Mouse (Mus musculus): ENCODE results near the gene Inpp5b. TPM values are rescaled to one million over a fixed set of nuclear protein-coding genes. Genes with fewer than 3 reads are reported as not detected.

The Inpp5b gene
- polyA plus RNA-seq, 1 experiment from 2014 or later = 16.3 TPM

- Histone ChIP-seq H3K4me3 (ENCODE audit: low read length) (no peak overlapping the region), H3K9ac (ENCODE audit: low read length) (no peak overlapping the region), H3K9me3 (replicated peaks; ENCODE audit: control insufficient read depth, low read length) (no peaks in the 10 kb centered on the region), H3K4me2 (ENCODE audit: low read depth, low read length) (no peak overlapping the region), H3K27ac (ENCODE audit: low read length) (no peak overlapping the region), H3K36me3 (ENCODE audit: control insufficient read depth, insufficient read depth) (peaks cover 13% of the 10 kb centered on the region), H3K4me1 (ENCODE audit: control insufficient read depth, insufficient read depth, low read length) (no peaks in the 10 kb centered on the region), H3K27me3 (ENCODE audit: control insufficient read depth, insufficient read depth, low read length) (no peaks in the 10 kb centered on the region)
- no peak for ATAC-seq (replicated peaks; ENCODE audit: extremely low read depth, insufficient read depth, low FRiP score)
- whole genome bisulfite sequencing = 92% methylated on average over 7 of the region's 7 CpGs
These were observed 68.4 kb downstream of the Inpp5b start for GRCm38 (mm10) chr4:124810056-124810455.

DNA sequence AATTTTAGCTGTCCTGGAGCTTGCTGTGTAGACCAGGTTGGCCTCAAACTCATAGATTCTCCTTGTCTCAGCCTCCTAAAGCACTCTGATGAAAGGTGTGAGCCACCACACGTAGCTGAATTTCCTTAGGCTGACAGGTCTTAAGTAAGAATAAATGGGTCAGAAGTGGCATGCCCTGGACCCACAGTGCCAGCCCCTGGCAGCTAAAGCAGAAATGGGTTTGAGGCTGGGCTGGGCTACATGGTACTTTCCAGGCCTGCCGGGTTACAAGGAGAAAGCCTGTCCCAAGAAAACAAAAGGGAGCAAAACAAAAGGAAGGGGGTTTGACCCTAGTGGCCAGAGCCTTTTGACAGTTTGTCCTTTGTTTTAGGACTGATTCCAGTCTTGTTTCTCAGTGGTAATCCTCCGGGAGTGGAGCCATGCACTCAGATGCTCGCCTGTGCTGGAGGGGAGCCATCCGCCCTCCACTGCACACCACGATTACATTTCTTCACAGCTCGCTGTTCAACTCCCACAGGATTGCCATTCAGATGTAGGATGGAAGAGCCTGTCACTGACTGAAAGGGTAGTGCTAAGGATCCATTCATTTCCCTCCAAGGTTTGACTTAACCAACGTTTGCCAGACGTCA lies 69.8 kb downstream of the Inpp5b start:
- H3K4me1 ChIP-seq (ENCODE audit: control insufficient read depth, insufficient read depth, low read length) = no peaks in the 10 kb centered on the region
- H3K36me3 ChIP-seq (ENCODE audit: control insufficient read depth, insufficient read depth) = peaks cover 2% of the 10 kb centered on the region
- H3K27me3 ChIP-seq (ENCODE audit: control insufficient read depth, insufficient read depth, low read length) = no peaks in the 10 kb centered on the region
- WGBS = 60% methylated on average over 9 of the region's 9 CpGs
- no peak overlapping the region for H3K9ac ChIP-seq (ENCODE audit: low read length)
- ATAC-seq (replicated peaks; ENCODE audit: extremely low read depth, insufficient read depth, low FRiP score) = no peak
- no peak overlapping the region for H3K4me3 ChIP-seq (ENCODE audit: low read length)
- H3K4me2 ChIP-seq (ENCODE audit: low read depth, low read length) = no peak overlapping the region
- no peak overlapping the region for H3K27ac ChIP-seq (ENCODE audit: low read length)
- H3K9me3 ChIP-seq (replicated peaks; ENCODE audit: control insufficient read depth, low read length) = no peaks in the 10 kb centered on the region

GRCm38 (mm10) chr4:124815901-124816300 lies 74.3 kb downstream of the Inpp5b start:
- Histone ChIP-seq H3K9ac (ENCODE audit: low read length) (no peak overlapping the region), H3K27ac (ENCODE audit: low read length) (no peak overlapping the region), H3K36me3 (ENCODE audit: control insufficient read depth, insufficient read depth) (no peaks in the 10 kb centered on the region; the same call in 1 of the 2 replicates), H3K4me2 (ENCODE audit: low read depth, low read length) (no peak overlapping the region), H3K4me1 (ENCODE audit: control insufficient read depth, insufficient read depth, low read length) (peaks cover 7% of the 10 kb centered on the region), H3K27me3 (ENCODE audit: control insufficient read depth, insufficient read depth, low read length) (no peaks in the 10 kb centered on the region), H3K9me3 (replicated peaks; ENCODE audit: control insufficient read depth, low read length) (no peaks in the 10 kb centered on the region), H3K4me3 (ENCODE audit: low read length) (no peak overlapping the region)
- WGBS = 89% methylated on average over 11 of the region's 11 CpGs
- no peak for ATAC-seq (replicated peaks; ENCODE audit: extremely low read depth, insufficient read depth, low FRiP score)

GRCm38 (mm10) chr4:124817803-124818202 lies 76.2 kb downstream of the Inpp5b start:
- H3K4me2 ChIP-seq (ENCODE audit: low read depth, low read length) = peak overlapping the region; percentile 30; the same call in 1 of the 2 replicates

DNA sequence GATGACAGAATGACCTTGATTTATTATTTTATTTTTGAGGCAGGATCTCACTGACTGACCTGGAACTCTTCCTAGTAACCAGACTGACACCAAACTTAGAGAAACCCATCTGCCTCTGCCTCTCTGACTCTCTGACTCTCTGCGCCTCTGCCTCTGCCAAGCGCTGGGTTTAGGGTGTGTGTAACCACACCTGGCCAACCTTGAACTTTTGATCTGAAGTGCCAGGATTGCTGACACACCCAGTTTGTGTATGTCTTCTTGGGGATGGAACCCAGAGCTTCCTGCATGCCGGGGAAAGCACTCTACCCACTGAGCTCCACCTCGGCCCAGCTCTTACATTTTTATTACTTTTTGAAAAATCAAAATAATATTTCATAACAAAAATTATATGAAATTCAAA lies 77.2 kb downstream of the Inpp5b start:
- Histone ChIP-seq H3K27ac (ENCODE audit: low read length) (no peak overlapping the region), H3K4me3 (ENCODE audit: low read length) (no peak overlapping the region), H3K4me2 (ENCODE audit: low read depth, low read length) (no peak overlapping the region), H3K9ac (ENCODE audit: low read length) (no peak overlapping the region), H3K9me3 (replicated peaks; ENCODE audit: control insufficient read depth, low read length) (no peaks in the 10 kb centered on the region), H3K4me1 (ENCODE audit: control insufficient read depth, insufficient read depth, low read length) (peaks cover 7% of the 10 kb centered on the region), H3K36me3 (ENCODE audit: control insufficient read depth, insufficient read depth) (peaks cover 9% of the 10 kb centered on the region), H3K27me3 (ENCODE audit: control insufficient read depth, insufficient read depth, low read length) (no peaks in the 10 kb centered on the region)
- ATAC-seq (replicated peaks; ENCODE audit: extremely low read depth, insufficient read depth, low FRiP score) = no peak
- 91% methylated on average over 4 of the region's 4 CpGs for WGBS

More at GRCm38 (mm10) chr4:124817803-124818202, 76.2 kb downstream of the Inpp5b start:
- Histone ChIP-seq H3K36me3 (ENCODE audit: control insufficient read depth, insufficient read depth) (peaks cover 5% of the 10 kb centered on the region), H3K27ac (ENCODE audit: low read length) (no peak overlapping the region), H3K9me3 (replicated peaks; ENCODE audit: control insufficient read depth, low read length) (no peaks in the 10 kb centered on the region), H3K9ac (ENCODE audit: low read length) (peak overlapping the region; percentile 30; the same call in 1 of the 2 replicates), H3K27me3 (ENCODE audit: control insufficient read depth, insufficient read depth, low read length) (no peaks in the 10 kb centered on the region), H3K4me1 (ENCODE audit: control insufficient read depth, insufficient read depth, low read length) (peaks cover 7% of the 10 kb centered on the region), H3K4me3 (ENCODE audit: low read length) (0 out of 2 replicates have a peak overlapping the region, but pooled peaks have one; percentile 6)
- ATAC-seq (replicated peaks; ENCODE audit: extremely low read depth, insufficient read depth, low FRiP score) = peak; percentile 90
- WGBS = 15% methylated on average over 6 of the region's 6 CpGs

DNA sequence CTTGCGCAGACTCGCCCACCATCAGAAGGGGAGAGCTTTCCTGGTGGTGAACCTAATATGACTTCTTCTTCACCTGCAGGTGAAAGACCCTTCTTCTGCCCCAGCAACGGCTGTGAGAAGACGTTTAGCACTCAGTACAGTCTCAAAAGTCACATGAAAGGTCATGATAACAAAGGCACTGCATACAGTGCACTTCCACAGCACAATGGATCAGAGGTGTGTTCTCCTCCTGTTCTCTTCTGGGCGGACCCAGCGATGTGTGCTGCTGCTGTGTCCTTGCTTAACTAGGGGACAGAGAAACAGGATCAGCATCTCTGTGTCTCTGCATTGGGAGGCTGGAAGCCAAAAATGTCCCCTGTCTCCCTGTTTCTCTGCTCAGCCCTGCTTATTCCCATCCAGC lies 83.3 kb downstream of the Inpp5b start:
- no peak overlapping the region for H3K27ac ChIP-seq (ENCODE audit: low read length)
- no peak overlapping the region for H3K9ac ChIP-seq (ENCODE audit: low read length)
- peaks cover 22% of the 10 kb centered on the region for H3K36me3 ChIP-seq (ENCODE audit: control insufficient read depth, insufficient read depth)
- no peaks in the 10 kb centered on the region for H3K27me3 ChIP-seq (ENCODE audit: control insufficient read depth, insufficient read depth, low read length)
- H3K4me2 ChIP-seq (ENCODE audit: low read depth, low read length) = no peak overlapping the region
- 86% methylated on average over 6 of the region's 6 CpGs for WGBS
- H3K9me3 ChIP-seq (replicated peaks; ENCODE audit: control insufficient read depth, low read length) = no peaks in the 10 kb centered on the region
- H3K4me3 ChIP-seq (ENCODE audit: low read length) = no peak overlapping the region
- ATAC-seq (replicated peaks; ENCODE audit: extremely low read depth, insufficient read depth, low FRiP score) = no peak
- no peaks in the 10 kb centered on the region for H3K4me1 ChIP-seq (ENCODE audit: control insufficient read depth, insufficient read depth, low read length)

- no peak for ATAC-seq (replicated peaks; ENCODE audit: extremely low read depth, insufficient read depth, low FRiP score)
- no peaks in the 10 kb centered on the region for H3K4me1 ChIP-seq (ENCODE audit: control insufficient read depth, insufficient read depth, low read length)
- no peak overlapping the region for H3K4me2 ChIP-seq (ENCODE audit: low read depth, low read length)
- WGBS = 94% methylated on average over 21 of the region's 21 CpGs
- H3K9me3 ChIP-seq (replicated peaks; ENCODE audit: control insufficient read depth, low read length) = no peaks in the 10 kb centered on the region
- no peak overlapping the region for H3K4me3 ChIP-seq (ENCODE audit: low read length)
- H3K27ac ChIP-seq (ENCODE audit: low read length) = no peak overlapping the region
- H3K9ac ChIP-seq (ENCODE audit: low read length) = no peak overlapping the region
- no peaks in the 10 kb centered on the region for H3K27me3 ChIP-seq (ENCODE audit: control insufficient read depth, insufficient read depth, low read length)
- peaks cover 22% of the 10 kb centered on the region for H3K36me3 ChIP-seq (ENCODE audit: control insufficient read depth, insufficient read depth)
These were observed 83.8 kb downstream of the Inpp5b start for GRCm38 (mm10) chr4:124825371-124825965.

DNA sequence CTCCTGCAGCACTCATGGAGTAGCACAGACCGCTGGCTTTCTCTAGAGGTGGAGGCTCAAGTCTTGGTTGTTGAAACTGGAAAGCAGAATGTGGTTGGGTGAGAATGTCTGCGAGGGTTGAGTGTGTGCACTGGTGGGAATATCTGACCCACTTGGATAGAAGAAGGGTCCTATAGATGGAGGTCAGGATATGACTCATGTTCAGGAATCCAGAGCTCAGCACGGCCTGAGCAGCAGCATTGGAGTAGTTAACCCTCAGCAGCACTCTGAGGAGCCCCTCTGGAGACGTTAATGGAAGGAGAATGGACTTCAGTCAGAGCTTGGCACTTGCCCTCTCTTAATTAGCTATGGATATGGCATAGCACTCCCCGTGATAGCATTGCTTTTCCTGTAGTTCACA lies 88.0 kb downstream of the Inpp5b start:
- Histone ChIP-seq H3K27ac (ENCODE audit: low read length) (no peak overlapping the region), H3K4me3 (ENCODE audit: low read length) (no peak overlapping the region), H3K9me3 (replicated peaks; ENCODE audit: control insufficient read depth, low read length) (no peaks in the 10 kb centered on the region), H3K27me3 (ENCODE audit: control insufficient read depth, insufficient read depth, low read length) (no peaks in the 10 kb centered on the region), H3K4me2 (ENCODE audit: low read depth, low read length) (no peak overlapping the region), H3K36me3 (ENCODE audit: control insufficient read depth, insufficient read depth) (peaks cover 14% of the 10 kb centered on the region; the same call in 1 of the 2 replicates), H3K9ac (ENCODE audit: low read length) (no peak overlapping the region), H3K4me1 (ENCODE audit: control insufficient read depth, insufficient read depth, low read length) (no peaks in the 10 kb centered on the region)
- WGBS = 66% methylated on average over 5 of the region's 5 CpGs
- ATAC-seq (replicated peaks; ENCODE audit: extremely low read depth, insufficient read depth, low FRiP score) = no peak

- no peak for ATAC-seq (replicated peaks; ENCODE audit: extremely low read depth, insufficient read depth, low FRiP score)
These were observed 91.1 kb downstream of the Inpp5b start for GRCm38 (mm10) chr4:124832796-124833195.

More at GRCm38 (mm10) chr4:124832796-124833195, 91.1 kb downstream of the Inpp5b start:
- Histone ChIP-seq H3K9ac (ENCODE audit: low read length) (no peak overlapping the region), H3K9me3 (replicated peaks; ENCODE audit: control insufficient read depth, low read length) (no peaks in the 10 kb centered on the region), H3K4me1 (ENCODE audit: control insufficient read depth, insufficient read depth, low read length) (no peaks in the 10 kb centered on the region), H3K36me3 (ENCODE audit: control insufficient read depth, insufficient read depth) (peaks cover 7% of the 10 kb centered on the region; the same call in 1 of the 2 replicates), H3K4me3 (ENCODE audit: low read length) (no peak overlapping the region), H3K27me3 (ENCODE audit: control insufficient read depth, insufficient read depth, low read length) (no peaks in the 10 kb centered on the region), H3K27ac (ENCODE audit: low read length) (no peak overlapping the region), H3K4me2 (ENCODE audit: low read depth, low read length) (no peak overlapping the region)
- WGBS = 93% methylated on average over 10 of the region's 10 CpGs
